Mouse (Mus musculus) limb, embryonic 10.5 days (tissue): Measurements from ENCODE around the gene Ubqln4. TPM values are rescaled to one million over a fixed set of nuclear protein-coding genes. Genes with fewer than 3 reads are reported as not detected.
"Not testable (repeated sequence)": the region's sequence is repeated elsewhere in the genome, so short reads cannot be mapped to it uniquely, and the experiment has no call there.

Experiments used
- DNase-seq: peaks from one replicate; pipeline ENCODE4 v3.0.0-alpha.2; 2017; ENCODE audit warnings: low spot score
- H3K27ac ChIP-seq: fragments of 300-500 bp; sonication (generic); 2 replicates; pipeline ENCODE4 v1.5.1; 2016; ENCODE audit warnings: mild to moderate bottlenecking
- H3K27me3 ChIP-seq: fragments of 300-500 bp; sonication (generic); 2 replicates; pipeline ENCODE4 v1.6.1; 2016; ENCODE audit warnings: low read depth, mild to moderate bottlenecking; ENCODE audit not compliant: poor library complexity, severe bottlenecking
- H3K36me3 ChIP-seq: fragments of 300-500 bp; sonication (generic); 2 replicates; pipeline ENCODE4 v1.6.1; 2016; ENCODE audit warnings: mild to moderate bottlenecking, moderate library complexity
- H3K4me1 ChIP-seq: fragments of 300-500 bp; sonication (generic); 2 replicates; pipeline ENCODE4 v1.6.1; 2016
- H3K4me3 ChIP-seq: fragments of 300-500 bp; sonication (generic); 2 replicates; pipeline ENCODE4 v1.5.1; 2016; ENCODE audit warnings: mild to moderate bottlenecking, moderate library complexity
- H3K9me3 ChIP-seq: fragments of 300-500 bp; sonication (generic); replicated peaks from 2 replicates; pipeline ENCODE4 v1.6.1; 2016; ENCODE audit warnings: mild to moderate bottlenecking
- WGBS: fragments of 180-500 bp; shearing (Covaris S2); methylation state at CpG from one replicate; pipeline ENCODE4 v1.1.7; 2016; 5-methylcytosine and 5-hydroxymethylcytosine counted together
- polyA plus RNA-seq: library from polyadenylated mRNA; unstranded; fragments of >200 nt; fragmentation: Nextera tagmentation; extraction: Ambion mirVana; gene quantifications from 2 replicates; pipeline ENCODE4 v1.2.1, GENCODE M21; 2016

Ubqln4 gene
- polyA plus RNA-seq, 1 experiment from 2014 or later = 79.5 TPM

GRCm38 (mm10) chr3:88585769-88586168 lies 32.2 kb downstream of the Ubqln4 start:
- Histone ChIP-seq H3K36me3 (peaks cover 80% of the 10 kb centered on the region), H3K4me3 (no peak overlapping the region), H3K27me3 (no peaks in the 10 kb centered on the region), H3K4me1 (peaks cover 7% of the 10 kb centered on the region), H3K9me3 (no peaks in the 10 kb centered on the region), H3K27ac (no peak overlapping the region)
- 95% methylated on average over 6 of the region's 6 CpGs for WGBS
- DNase-seq = no peak

GRCm38 (mm10) chr3:88586640-88587039 lies 33.1 kb downstream of the Ubqln4 start:
- Histone ChIP-seq H3K4me3 (no peak overlapping the region), H3K27me3 (no peaks in the 10 kb centered on the region), H3K4me1 (peaks cover 14% of the 10 kb centered on the region; the same call in 1 of the 2 replicates), H3K27ac (no peak overlapping the region), H3K9me3 (no peaks in the 10 kb centered on the region), H3K36me3 (peaks cover 71% of the 10 kb centered on the region)
- DNase-seq = no peak
- WGBS = 93% methylated on average over 5 of the region's 5 CpGs

- Histone ChIP-seq H3K4me1 (peaks cover 29% of the 10 kb centered on the region), H3K27me3 (no peaks in the 10 kb centered on the region), H3K27ac (peak overlapping the region; percentile 54; the same call in 1 of the 2 replicates), H3K9me3 (no peaks in the 10 kb centered on the region), H3K4me3 (no peak overlapping the region; the same call in 1 of the 2 replicates), H3K36me3 (peaks cover 40% of the 10 kb centered on the region)
- WGBS = 33% methylated on average over 5 of the region's 5 CpGs
- no peak for DNase-seq
These were observed 36.7 kb downstream of the Ubqln4 start for GRCm38 (mm10) chr3:88590246-88590645.

GRCm38 (mm10) chr3:88591044-88591443 lies 37.5 kb downstream of the Ubqln4 start:
- WGBS = 52% methylated on average over 3 of the region's 3 CpGs

GRCm38 (mm10) chr3:88591950-88592731 lies 38.6 kb downstream of the Ubqln4 start:
- H3K27ac ChIP-seq = peak overlapping the region; percentile 54; the same call in 1 of the 2 replicates
- WGBS = 41% methylated on average over 9 of the region's 9 CpGs
- peaks cover 22% of the 10 kb centered on the region for H3K36me3 ChIP-seq
- no peaks in the 10 kb centered on the region for H3K27me3 ChIP-seq
- H3K4me3 ChIP-seq = no peak overlapping the region
- no peaks in the 10 kb centered on the region for H3K9me3 ChIP-seq
- no peak for DNase-seq
- peaks cover 32% of the 10 kb centered on the region for H3K4me1 ChIP-seq

More at GRCm38 (mm10) chr3:88591044-88591443, 37.5 kb downstream of the Ubqln4 start:
- Histone ChIP-seq H3K4me3 (no peak overlapping the region), H3K9me3 (no peaks in the 10 kb centered on the region), H3K27ac (peak overlapping the region; percentile 54; the same call in 1 of the 2 replicates), H3K36me3 (peaks cover 33% of the 10 kb centered on the region), H3K4me1 (peaks cover 29% of the 10 kb centered on the region), H3K27me3 (no peaks in the 10 kb centered on the region)
- DNase-seq = no peak

- DNase-seq = no peak
- H3K36me3 ChIP-seq = peaks cover 13% of the 10 kb centered on the region
- WGBS = 70% methylated on average over 10 of the region's 10 CpGs
- H3K4me1 ChIP-seq = peaks cover 32% of the 10 kb centered on the region
- no peaks in the 10 kb centered on the region for H3K9me3 ChIP-seq
- no peak overlapping the region for H3K27ac ChIP-seq
- no peaks in the 10 kb centered on the region for H3K27me3 ChIP-seq
- no peak overlapping the region for H3K4me3 ChIP-seq
These were observed 39.5 kb downstream of the Ubqln4 start for GRCm38 (mm10) chr3:88592942-88593576.

- DNase-seq = no peak
- no peak overlapping the region for H3K4me3 ChIP-seq
- no peaks in the 10 kb centered on the region for H3K27me3 ChIP-seq
- no peaks in the 10 kb centered on the region for H3K9me3 ChIP-seq
- peaks cover 4% of the 10 kb centered on the region; the same call in 1 of the 2 replicates for H3K36me3 ChIP-seq
- peaks cover 32% of the 10 kb centered on the region for H3K4me1 ChIP-seq
- WGBS = 63% methylated on average over 10 of the region's 10 CpGs
- no peak overlapping the region for H3K27ac ChIP-seq
These were observed 40.5 kb downstream of the Ubqln4 start for GRCm38 (mm10) chr3:88593893-88594580.

GRCm38 (mm10) chr3:88596547-88596946 lies 43.0 kb downstream of the Ubqln4 start:
- 80% methylated on average over 4 of the region's 4 CpGs for WGBS
- not testable (repeated sequence) for H3K27me3 ChIP-seq, DNase-seq

GRCm38 (mm10) chr3:88602466-88602865 lies 48.9 kb downstream of the Ubqln4 start:
- peaks cover 24% of the 10 kb centered on the region for H3K4me1 ChIP-seq
- no peak for DNase-seq
- no peaks in the 10 kb centered on the region for H3K36me3 ChIP-seq
- no peak overlapping the region for H3K4me3 ChIP-seq
- H3K27me3 ChIP-seq = no peaks in the 10 kb centered on the region
- H3K9me3 ChIP-seq = no peaks in the 10 kb centered on the region
- WGBS = 84% methylated on average over 4 of the region's 4 CpGs
- no peak overlapping the region for H3K27ac ChIP-seq

More at GRCm38 (mm10) chr3:88596547-88596946, 43.0 kb downstream of the Ubqln4 start:
- not testable (repeated sequence) for H3K9me3 ChIP-seq, H3K4me3 ChIP-seq, H3K27ac ChIP-seq, H3K36me3 ChIP-seq
- peaks cover 20% of the 10 kb centered on the region for H3K4me1 ChIP-seq

- DNase-seq = peak; percentile 74
- Histone ChIP-seq H3K27ac (0 out of 2 replicates have a peak overlapping the region, but pooled peaks have one; percentile 10), H3K4me1 (peaks cover 29% of the 10 kb centered on the region), H3K4me3 (no peak overlapping the region), H3K27me3 (no peaks in the 10 kb centered on the region), H3K36me3 (no peaks in the 10 kb centered on the region), H3K9me3 (no peaks in the 10 kb centered on the region)
- 26% methylated on average over 6 of the region's 6 CpGs for WGBS
These were observed 50.2 kb downstream of the Ubqln4 start for GRCm38 (mm10) chr3:88603714-88604161.

- H3K27ac ChIP-seq = no peak overlapping the region
- no peaks in the 10 kb centered on the region for H3K9me3 ChIP-seq
- no peak overlapping the region for H3K4me3 ChIP-seq
- no peaks in the 10 kb centered on the region for H3K36me3 ChIP-seq
- no peak for DNase-seq
- H3K27me3 ChIP-seq = no peaks in the 10 kb centered on the region
- H3K4me1 ChIP-seq = peaks cover 29% of the 10 kb centered on the region
- 93% methylated on average over 7 of the region's 7 CpGs for WGBS
These were observed 51.3 kb downstream of the Ubqln4 start for GRCm38 (mm10) chr3:88604863-88605262.

GRCm38 (mm10) chr3:88605666-88606065 lies 52.1 kb downstream of the Ubqln4 start, which contains the start of gene Arhgef2:
Gene Arhgef2 (plus strand): TSS chr3:88605966.
- Histone ChIP-seq H3K4me3 (peak within 1 kb of the TSS; percentile 50), H3K27ac (peak within 1 kb of the TSS; percentile 75), H3K4me1 (peaks cover 29% of the 10 kb centered on the region)
- not testable (repeated sequence) for DNase-seq, H3K27me3 ChIP-seq, H3K9me3 ChIP-seq, H3K36me3 ChIP-seq
- 93% methylated on average over 2 of the region's 2 CpGs for WGBS
